Mouse (Mus musculus) midbrain, postnatal 0 days (tissue): ENCODE measurements around the gene Flywch2. TPM values are rescaled to one million over a fixed set of nuclear protein-coding genes. Genes with fewer than 3 reads are reported as not detected.

Experiments
- ATAC-seq: fragments of 200-750 bp; cut with Nextera tagmentation; 2 replicates; pipeline ENCODE4 v1.8.0; 2017; ENCODE audit warnings: moderate number of reproducible peaks, mild to moderate bottlenecking, moderate TSS enrichment, moderate library complexity; ENCODE audit not compliant: low FRiP score
- DNase-seq: peaks from one replicate; pipeline ENCODE4 v3.0.0-alpha.2; 2015; ENCODE audit warnings: low spot score
- H3K27ac ChIP-seq: fragments of 300-500 bp; sonication (generic); 2 replicates; pipeline ENCODE4 v1.5.1; 2014; ENCODE audit warnings: low read depth, mild to moderate bottlenecking, low read length, mixed read lengths
- H3K27me3 ChIP-seq: fragments of 300-500 bp; sonication (generic); 2 replicates; pipeline ENCODE4 v1.6.1; 2014; ENCODE audit warnings: low read length, control low read depth, mixed read lengths; ENCODE audit not compliant: insufficient read depth
- H3K36me3 ChIP-seq: fragments of 300-500 bp; sonication (generic); 2 replicates; pipeline ENCODE4 v1.6.1; 2014; ENCODE audit warnings: low read length, control low read depth, mixed read lengths; ENCODE audit not compliant: insufficient read depth
- H3K4me1 ChIP-seq: fragments of 300-500 bp; sonication (generic); 2 replicates; pipeline ENCODE4 v1.6.1; 2014; ENCODE audit warnings: mild to moderate bottlenecking, control low read depth, antibody characterized with exemption, low read length, mixed read lengths; ENCODE audit not compliant: insufficient read depth
- H3K4me2 ChIP-seq: fragments of 300-500 bp; sonication (generic); 2 replicates; pipeline ENCODE4 v1.6.1; 2014; ENCODE audit warnings: low read depth, mild to moderate bottlenecking, low read length, mixed read lengths; ENCODE audit not compliant: poor library complexity, severe bottlenecking
- H3K4me3 ChIP-seq: fragments of 300-500 bp; sonication (generic); 2 replicates; pipeline ENCODE4 v1.5.1; 2014; ENCODE audit warnings: low read depth, mild to moderate bottlenecking, low read length, moderate library complexity
- H3K9ac ChIP-seq: fragments of 300-500 bp; sonication (generic); replicated peaks from 2 replicates; pipeline ENCODE4 v1.6.1; 2014; ENCODE audit warnings: mild to moderate bottlenecking, low read length, moderate library complexity, mixed read lengths; ENCODE audit not compliant: poor library complexity, severe bottlenecking
- H3K9me3 ChIP-seq: fragments of 300-500 bp; sonication (generic); 2 replicates; pipeline ENCODE4 v1.6.1; 2016; ENCODE audit warnings: low read length, control low read depth
- CTCF ChIP-seq: IDR thresholded peaks from 2 replicates; pipeline ENCODE4 v1.5.1; 2016; ENCODE audit warnings: antibody characterized with exemption, mild to moderate bottlenecking
- WGBS: fragments of 180-500 bp; shearing (Covaris S2); extraction: QIAGEN DNeasy Blood & Tissue Kit; methylation state at CpG from one replicate; pipeline ENCODE4 v1.1.7; 2014; 5-methylcytosine and 5-hydroxymethylcytosine counted together
- polyA plus RNA-seq: library from polyadenylated mRNA; unstranded; fragments of >200 nt; fragmentation: Nextera tagmentation; extraction: Ambion mirVana; gene quantifications from 2 replicates; pipeline ENCODE4 v1.2.1, GENCODE M21; 2015
- total RNA-seq: library from RNA; depleted of rRNA; stranded (reverse); fragments of >200 nt; gene quantifications from 2 replicates; pipeline ENCODE4 v1.2.3, GENCODE M21; 2014

Gene Flywch2
- total and polyA plus RNA-seq, 2 experiments from 2014 or later = 96.5 to 133 TPM

GRCm38 (mm10) chr17:23815641-23816040, 29.8 kb upstream of the Flywch2 start:
- Histone ChIP-seq H3K27ac (no peak overlapping the region), H3K36me3 (peaks cover 79% of the 10 kb centered on the region), H3K4me2 (no peak overlapping the region), H3K4me1 (no peaks in the 10 kb centered on the region), H3K9me3 (peaks cover 9% of the 10 kb centered on the region; the same call in 1 of the 2 replicates), H3K9ac (no peak overlapping the region), H3K27me3 (no peaks in the 10 kb centered on the region), H3K4me3 (no peak overlapping the region)
- ATAC-seq (no peak), DNase-seq (no peak)
- 99% methylated on average over 16 of the region's 16 CpGs for WGBS
- TF ChIP-seq CTCF = no peak

GRCm38 (mm10) chr17:23807918-23808317, 22.0 kb upstream of the Flywch2 start:
- no peak overlapping the region for H3K9ac ChIP-seq
- peaks cover 5% of the 10 kb centered on the region; the same call in 1 of the 2 replicates for H3K4me1 ChIP-seq
- H3K36me3 ChIP-seq = peaks cover 38% of the 10 kb centered on the region
- TF ChIP-seq CTCF = no peak
- no peak for ATAC-seq
- no peak overlapping the region for H3K4me2 ChIP-seq
- no peak for DNase-seq
- no peaks in the 10 kb centered on the region for H3K27me3 ChIP-seq
- H3K4me3 ChIP-seq = no peak overlapping the region
- WGBS = 87% methylated on average over 3 of the region's 3 CpGs
- H3K9me3 ChIP-seq = no peaks in the 10 kb centered on the region
- H3K27ac ChIP-seq = no peak overlapping the region

GRCm38 (mm10) chr17:23806867-23807266, 21.0 kb upstream of the Flywch2 start:
- peak overlapping the region; percentile 28; the same call in 1 of the 2 replicates for H3K4me2 ChIP-seq
- TF ChIP-seq CTCF = no peak
- WGBS = 76% methylated on average over 25 of the region's 25 CpGs
- H3K27ac ChIP-seq = no peak overlapping the region
- ATAC-seq (no peak), DNase-seq (no peak)
- H3K36me3 ChIP-seq = peaks cover 29% of the 10 kb centered on the region
- no peak overlapping the region for H3K4me3 ChIP-seq
- peaks cover 5% of the 10 kb centered on the region; the same call in 1 of the 2 replicates for H3K4me1 ChIP-seq
- H3K9ac ChIP-seq = no peak overlapping the region
- H3K9me3 ChIP-seq = no peaks in the 10 kb centered on the region
- no peaks in the 10 kb centered on the region for H3K27me3 ChIP-seq

- H3K27ac ChIP-seq = no peak overlapping the region
- H3K36me3 ChIP-seq = peaks cover 13% of the 10 kb centered on the region
- TF ChIP-seq CTCF = no peak
- ATAC-seq = no peak
- H3K4me3 ChIP-seq = peak overlapping the region; percentile 84
- H3K4me1 ChIP-seq = peaks cover 5% of the 10 kb centered on the region; the same call in 1 of the 2 replicates
- H3K27me3 ChIP-seq = no peaks in the 10 kb centered on the region
- peak overlapping the region; percentile 85 for H3K9ac ChIP-seq
- H3K4me2 ChIP-seq = peak overlapping the region; percentile 74
- DNase-seq = no peak
- no peaks in the 10 kb centered on the region for H3K9me3 ChIP-seq
- 2% methylated on average over 8 of the region's 8 CpGs for WGBS
Measured at GRCm38 (mm10) chr17:23804426-23805085, 18.7 kb upstream of the Flywch2 start.

- TF ChIP-seq CTCF = no peak
- Histone ChIP-seq H3K27ac (peak overlapping the region; percentile 98), H3K4me1 (peaks cover 5% of the 10 kb centered on the region; the same call in 1 of the 2 replicates), H3K9ac (peak overlapping the region; percentile 85), H3K27me3 (no peaks in the 10 kb centered on the region), H3K9me3 (no peaks in the 10 kb centered on the region), H3K36me3 (peaks cover 5% of the 10 kb centered on the region; the same call in 1 of the 2 replicates), H3K4me2 (peak overlapping the region; percentile 74), H3K4me3 (peak overlapping the region; percentile 84)
- peak; percentile 87 for DNase-seq
- under 1% methylated on average over 45 of the region's 83 CpGs for WGBS
- peak; percentile 58 for ATAC-seq
Measured at GRCm38 (mm10) chr17:23803366-23804041, 17.6 kb upstream of the Flywch2 start.
